Comparison of ENCODE assay signal across 19 mouse cellular contexts in genomic region chr13:97820401-97820800, GRCm38 (mm10).
"Had no signal": no experiment of that assay in that cellular context is flagged by ENCODE, and none has a peak within 500 bp of the region (broad histone marks: within the 10 kb centered on the region; RNA-seq: fewer than 3 reads in every experiment).

No protein-coding gene starts in this region.

- H3K4me3 ChIP-seq: left cerebral cortex, adult 2 months; lung, embryonic 15.5 days; megakaryocyte, embryonic 14.5 days; midbrain, embryonic 10.5 days; midbrain, embryonic 13.5 days; myocyte had no signal

- H3K4me2 ChIP-seq: lung, embryonic 15.5 days; midbrain, embryonic 13.5 days had no signal

- H3K36me3 ChIP-seq: lung, embryonic 15.5 days; midbrain, embryonic 10.5 days; midbrain, embryonic 13.5 days had no signal

- H3K27ac ChIP-seq: left cerebral cortex, adult 2 months; liver, embryonic 14.5 days; lung, embryonic 15.5 days; midbrain, embryonic 10.5 days; midbrain, embryonic 13.5 days had no signal

- DNase-seq: kidney, adult 9 months; kidney, postnatal 25 days; layer of hippocampus, postnatal 36 days; lung, adult 18-20 months; lung, postnatal 10 days; lung, postnatal 36 days; right cerebral cortex, adult 18-20 months; right cerebral cortex, postnatal 25 days; spleen, adult 18-20 months; thymus, adult 18-20 months; thymus, postnatal 36 days had no signal

- H3K9ac ChIP-seq: liver, embryonic 14.5 days; lung, embryonic 15.5 days; midbrain, embryonic 13.5 days had no signal

- H3K4me1 ChIP-seq: megakaryocyte, embryonic 14.5 days had no signal

- H3K9me3 ChIP-seq: lung, embryonic 15.5 days; megakaryocyte, embryonic 14.5 days; midbrain, embryonic 10.5 days; midbrain, embryonic 13.5 days had no signal

- H3K27me3 ChIP-seq: midbrain, embryonic 13.5 days had no signal

- ATAC-seq: midbrain, embryonic 13.5 days; midbrain, embryonic 16.5 days had no signal
